Mouse (Mus musculus): Measurements from ENCODE around the gene Ptprm.

DNA sequence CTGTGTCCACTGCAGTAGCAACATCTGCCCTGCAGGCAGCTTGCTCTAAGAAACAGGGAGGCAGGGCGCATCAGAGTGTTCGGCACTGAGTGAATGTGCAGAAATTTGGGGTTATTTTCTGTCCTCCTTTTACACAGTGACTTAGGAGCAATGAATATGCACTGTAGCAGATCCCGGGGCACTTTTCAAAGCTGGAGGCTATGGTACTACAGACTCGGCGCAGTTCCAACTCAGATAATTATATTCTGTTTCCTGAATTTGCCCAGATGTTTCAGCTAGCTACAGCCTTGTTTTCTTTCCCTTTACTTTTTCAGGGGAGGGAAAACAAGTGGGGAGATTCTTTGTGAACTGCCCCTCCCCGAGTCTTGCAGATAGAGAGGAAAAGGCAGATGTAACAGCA, 281.1 kb downstream of the Ptprm start:
- TF ChIP-seq CTCF (IDR thresholded peaks at IDR 0.05; ENCODE audit: borderline replicate concordance, control insufficient read depth, extremely low read depth, insufficient read depth, low read length, poor library complexity) (no peak), POLR2A (IDR thresholded peaks at IDR 0.05; ENCODE audit: control insufficient read depth, extremely low read depth, insufficient read depth, low read length, poor library complexity) (no peak)

All from thymus, adult 2 months (tissue).